Mouse (Mus musculus) urinary bladder, adult 18-20 months (tissue): ENCODE results near the gene Hint1.
"Not testable (repeated sequence)": the region's sequence is repeated elsewhere in the genome, so short reads cannot be mapped to it uniquely, and the experiment has no call there.

Experiments
- DNase-seq, 2 experiments: peaks; one replicate each; pipeline ENCODE4 v3.0.0; 2022; ENCODE audit warnings: low spot score in 2 of 2, mixed read lengths in 2 of 2

The Hint1 gene

GRCm38 (mm10) chr11:54866119-54867048, at the start of gene Hint1:
TSS of gene Hint1 (plus strand) at chr11:54866383.
- DNase-seq: peak; percentile 89 to 92

- DNase-seq: no peak
Observed at GRCm38 (mm10) chr11:54817449-54817848, 48.7 kb upstream of the Hint1 start.

- no peak for DNase-seq
Observed at GRCm38 (mm10) chr11:54819489-54819888, 46.7 kb upstream of the Hint1 start.

- no peak for DNase-seq
Observed at GRCm38 (mm10) chr11:54823467-54823866, 42.7 kb upstream of the Hint1 start.

GRCm38 (mm10) chr11:54825774-54826173, 40.4 kb upstream of the Hint1 start:
- no peak for DNase-seq

DNA sequence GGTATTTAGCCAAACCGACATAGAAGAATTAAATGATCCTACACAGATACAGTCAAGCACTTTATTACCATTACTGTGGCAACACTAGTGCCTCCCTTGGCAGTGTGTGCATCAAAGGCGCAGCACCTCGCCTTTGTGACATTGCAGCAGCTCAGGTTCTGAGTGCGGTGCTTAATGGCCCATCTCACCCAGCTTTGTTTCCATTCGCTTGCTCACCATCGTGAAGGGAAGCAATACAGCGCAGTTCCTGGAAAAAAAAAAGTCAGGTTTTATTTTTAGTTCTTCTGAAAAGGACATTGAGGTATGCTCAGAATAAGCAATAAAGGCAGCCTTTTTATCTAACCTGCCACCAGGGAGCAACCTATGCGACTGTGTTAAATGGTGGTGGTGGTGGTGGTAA, 39.4 kb upstream of the Hint1 start:
- no peak for DNase-seq

DNA sequence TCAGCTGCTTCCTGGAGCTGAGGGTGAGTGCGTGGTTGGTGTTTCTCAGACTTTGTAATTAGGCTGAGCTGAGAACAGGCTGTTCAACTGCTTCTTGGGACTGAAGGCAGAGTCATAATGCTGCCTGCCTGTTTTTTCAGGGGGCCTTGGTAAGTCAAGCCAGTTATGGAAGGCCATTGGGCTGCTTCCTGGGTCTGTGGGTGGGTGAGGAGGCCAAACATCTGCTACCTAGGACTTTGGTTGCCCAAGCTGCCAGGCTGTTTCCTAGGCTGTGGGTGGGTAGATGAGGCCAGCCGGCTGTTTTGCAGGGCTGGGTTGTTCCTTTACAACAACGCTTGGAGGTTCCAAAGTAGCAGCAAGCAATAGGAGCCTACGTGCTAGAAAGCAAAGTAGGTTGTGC, 32.4 kb upstream of the Hint1 start:
- DNase-seq: no peak

GRCm38 (mm10) chr11:54834596-54834995, 31.6 kb upstream of the Hint1 start:
- no peak for DNase-seq

GRCm38 (mm10) chr11:54836106-54836505, 30.1 kb upstream of the Hint1 start:
- DNase-seq: no peak

- no peak for DNase-seq
Observed at GRCm38 (mm10) chr11:54839696-54840095, 26.5 kb upstream of the Hint1 start.

DNA sequence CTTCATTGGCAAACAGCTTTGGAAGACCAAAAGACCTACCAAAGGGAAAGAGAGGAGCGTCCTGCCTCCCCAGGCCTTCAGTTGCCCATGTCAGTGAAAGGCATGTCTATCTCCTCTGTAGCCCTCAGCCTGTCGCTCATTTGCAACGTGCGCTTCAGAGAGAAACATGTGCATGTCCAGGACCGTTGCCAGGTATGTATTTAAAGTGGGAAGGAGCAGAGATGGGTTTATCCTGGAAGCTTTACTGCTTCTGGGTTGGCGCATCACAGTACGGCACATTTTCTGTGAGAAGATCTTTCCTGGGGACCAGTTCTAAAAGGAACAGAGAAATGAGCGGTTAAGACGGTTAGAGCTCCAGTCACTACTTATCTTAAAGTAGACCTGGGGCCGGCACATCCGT, 25.3 kb upstream of the Hint1 start:
- no peak for DNase-seq

GRCm38 (mm10) chr11:54844424-54844823, 21.8 kb upstream of the Hint1 start:
- no peak for DNase-seq

- DNase-seq: no peak
Observed at GRCm38 (mm10) chr11:54844959-54845358, 21.2 kb upstream of the Hint1 start.

GRCm38 (mm10) chr11:54845470-54846442, 20.4 kb upstream of the Hint1 start:
- DNase-seq: no peak

GRCm38 (mm10) chr11:54849961-54850758, 16.0 kb upstream of the Hint1 start:
- DNase-seq: no peak

DNA sequence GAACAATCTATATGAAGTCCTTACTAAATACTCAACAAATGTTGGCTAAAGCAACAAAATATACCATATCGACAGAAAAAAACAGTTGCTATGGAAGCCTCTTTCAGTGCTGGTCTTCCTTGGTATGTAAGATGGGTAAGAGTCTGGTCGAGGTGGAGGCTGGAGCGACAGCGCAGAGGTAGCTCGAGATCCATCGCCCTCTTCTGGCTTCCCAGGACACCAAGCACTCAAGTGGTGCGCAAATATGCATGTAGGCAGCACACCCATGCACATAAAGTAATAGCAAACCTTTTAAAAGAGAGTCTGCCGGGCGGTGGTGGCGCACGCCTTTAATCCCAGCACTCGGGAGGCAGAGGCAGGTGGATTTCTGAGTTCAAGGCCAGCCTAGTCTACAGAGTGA, 14.5 kb upstream of the Hint1 start:
- no peak for DNase-seq

DNA sequence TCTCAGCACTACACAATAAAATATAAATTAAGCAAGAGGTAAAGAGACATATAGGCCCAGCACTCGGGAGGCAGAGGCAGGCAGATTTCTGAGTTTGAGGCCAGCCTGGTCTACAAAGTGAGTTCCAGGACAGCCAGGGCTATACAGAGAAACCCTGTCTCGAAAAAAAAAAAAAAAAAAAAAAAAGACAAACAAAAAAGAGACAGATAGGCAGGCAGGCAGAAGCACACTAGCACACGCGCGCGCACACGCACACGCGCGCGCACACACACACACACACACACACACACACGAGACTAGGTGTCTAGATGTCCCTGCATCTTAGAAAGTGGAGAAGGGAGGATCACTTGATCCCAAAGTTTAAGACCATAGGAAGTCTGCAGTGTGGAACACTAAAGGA, 7.3 kb upstream of the Hint1 start:
- DNase-seq: not testable (repeated sequence)

GRCm38 (mm10) chr11:54859322-54860165, 6.6 kb upstream of the Hint1 start:
- DNase-seq: no peak

DNA sequence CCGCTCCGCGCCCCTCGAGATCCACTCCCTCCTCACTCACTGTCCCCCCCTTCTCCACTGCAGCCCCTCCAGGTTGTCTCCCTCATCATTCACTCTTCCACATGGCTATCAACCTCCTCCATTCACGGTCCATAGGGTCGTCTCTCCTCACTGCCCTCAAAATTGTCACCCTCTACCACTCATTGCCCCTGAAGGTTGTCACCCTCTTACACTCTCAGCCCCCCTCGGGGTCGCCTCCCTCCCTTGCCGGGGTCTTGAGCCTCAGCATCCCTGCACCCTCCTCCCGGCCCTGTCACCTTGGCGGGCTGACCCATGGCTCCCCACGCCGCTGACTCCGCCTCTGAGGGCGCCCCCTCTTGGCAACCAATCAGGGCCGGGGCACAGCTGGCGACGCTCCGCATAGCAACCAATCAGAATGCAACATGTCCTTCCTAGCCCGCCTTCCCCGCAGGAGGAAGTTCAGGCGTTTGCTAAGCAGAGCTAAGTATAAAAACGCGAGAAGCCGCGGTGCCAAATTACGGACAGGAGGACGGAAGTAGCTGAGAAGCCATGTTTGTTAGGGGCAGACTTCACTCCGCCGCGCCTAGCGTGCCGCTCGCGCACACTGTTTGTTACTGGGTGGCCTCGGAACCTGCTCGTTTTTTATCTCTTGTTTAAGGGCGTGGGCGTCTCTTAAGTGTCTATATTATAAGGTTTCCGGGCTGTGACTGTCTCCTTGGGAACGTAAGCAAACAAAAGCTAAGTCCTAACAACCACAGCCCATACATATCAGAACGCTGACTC, 5.7 kb upstream of the Hint1 start, which contains the start of gene Lyrm7:
Gene Lyrm7 (minus strand): TSS at position 661 of the 783 bp plus-strand sequence.
- peak; percentile 91 to 95 for DNase-seq
